Mouse (Mus musculus): ENCODE measurements at regions not wholly inside any gene's neighbourhood (a gene's known extent, or its start where the extent isn't known, plus 50 kb on each side); places are given as distances from the start of the nearest gene placed in this dataset.

- no peak for TF ChIP-seq CTCF (IDR thresholded peaks at IDR 0.05; ENCODE audit: control insufficient read depth, insufficient read depth, insufficient read length)
- no peak for TF ChIP-seq MAX (IDR thresholded peaks at IDR 0.05)
Measured at GRCm38 (mm10) chr3:115635487-115635886, 79.4 kb downstream of the S1pr1 start.

Measured in C2C12 (cell line).